Mouse (Mus musculus): ENCODE measurements around the gene Zfp473. TPM values are rescaled to one million over a fixed set of nuclear protein-coding genes. Genes with fewer than 3 reads are reported as not detected.
"Not testable (repeated sequence)": the region's sequence is repeated elsewhere in the genome, so short reads cannot be mapped to it uniquely, and the experiment has no call there.

Zfp473 gene
- 1.7 TPM in 2 replicates for polyA plus RNA-seq (2015; fragmentation: Nextera tagmentation; extraction: Ambion mirVana)

- WGBS: 95% methylated on average over 1 of the region's 1 CpGs
- not testable (repeated sequence) for ATAC-seq (ENCODE audit: insufficient number of reproducible peaks, low FRiP score, low TSS enrichment, low read depth)
Observed at GRCm38 (mm10) chr7:44750950-44751349, at the start of gene Zfp473. Zfp473 (minus strand) TSS chr7:44751050.

GRCm38 (mm10) chr7:44792781-44793180 lies 41.9 kb upstream of the Zfp473 start:
- no peaks in the 10 kb centered on the region for H3K9me3 ChIP-seq
- no peak for ATAC-seq (ENCODE audit: insufficient number of reproducible peaks, low FRiP score, low TSS enrichment, low read depth)
- no peaks in the 10 kb centered on the region for H3K36me3 ChIP-seq
- no peak overlapping the region for H3K4me2 ChIP-seq
- no peaks in the 10 kb centered on the region for H3K27me3 ChIP-seq
- WGBS: 82% methylated on average over 6 of the region's 6 CpGs
- H3K9ac ChIP-seq: no peak overlapping the region
- no peak overlapping the region for H3K27ac ChIP-seq
- H3K4me3 ChIP-seq: no peak overlapping the region
- no peaks in the 10 kb centered on the region for H3K4me1 ChIP-seq

More at GRCm38 (mm10) chr7:44750950-44751349, at the start of gene Zfp473:
- H3K9me3 ChIP-seq, H3K9ac ChIP-seq, H3K4me3 ChIP-seq, H3K27me3 ChIP-seq, H3K4me2 ChIP-seq, H3K27ac ChIP-seq: not testable (repeated sequence)
- Histone ChIP-seq H3K36me3 (peaks cover 41% of the 10 kb centered on the region), H3K4me1 (peaks cover 21% of the 10 kb centered on the region)

DNA sequence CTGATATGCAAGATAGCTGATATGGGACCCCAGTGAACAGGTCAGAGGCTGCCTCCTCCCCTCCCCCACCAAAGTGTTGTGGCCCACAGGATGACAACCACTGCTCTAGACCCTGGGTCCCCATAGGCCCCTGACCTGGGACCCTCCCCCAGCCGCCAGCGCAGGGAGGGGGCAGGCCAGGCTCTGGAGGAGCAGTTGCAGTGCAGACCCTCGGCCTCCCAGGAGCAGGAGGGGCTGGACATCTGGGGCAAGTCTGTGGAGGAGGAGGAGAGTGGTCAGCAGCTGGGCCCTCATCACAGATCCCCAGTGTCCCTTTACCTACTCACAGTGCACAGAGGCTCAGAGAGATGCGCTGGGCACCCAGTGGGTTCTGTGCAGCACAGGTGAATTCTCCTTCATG lies 39.2 kb upstream of the Zfp473 start:
- H3K9ac ChIP-seq: no peak overlapping the region
- no peaks in the 10 kb centered on the region for H3K9me3 ChIP-seq
- no peaks in the 10 kb centered on the region for H3K36me3 ChIP-seq
- no peak overlapping the region for H3K4me3 ChIP-seq
- ATAC-seq (ENCODE audit: insufficient number of reproducible peaks, low FRiP score, low TSS enrichment, low read depth): no peak
- no peak overlapping the region for H3K4me2 ChIP-seq
- H3K4me1 ChIP-seq: no peaks in the 10 kb centered on the region
- H3K27ac ChIP-seq: no peak overlapping the region
- no peaks in the 10 kb centered on the region for H3K27me3 ChIP-seq
- WGBS: 53% methylated on average over 4 of the region's 4 CpGs

DNA sequence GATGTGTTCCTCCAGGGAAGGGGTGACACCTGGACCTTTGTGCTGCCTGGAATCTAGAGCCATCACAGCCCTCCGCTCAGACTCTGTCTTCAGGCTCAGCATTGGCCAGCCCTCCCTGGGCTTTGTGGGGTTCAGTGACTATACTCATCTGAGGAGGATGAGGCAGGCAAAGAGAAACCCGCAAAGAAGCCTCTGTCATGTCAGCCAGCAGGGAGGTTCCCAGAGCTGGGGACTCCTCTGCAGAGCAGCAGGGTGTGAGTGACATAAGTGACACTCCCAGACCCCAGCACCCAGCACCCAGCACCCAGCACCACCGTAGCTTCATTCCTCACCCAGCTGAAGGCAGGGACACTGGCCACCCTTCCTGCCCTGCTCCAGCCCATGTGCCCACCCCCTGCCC lies 38.7 kb upstream of the Zfp473 start:
- ATAC-seq (ENCODE audit: insufficient number of reproducible peaks, low FRiP score, low TSS enrichment, low read depth): no peak
- no peaks in the 10 kb centered on the region for H3K36me3 ChIP-seq
- H3K27ac ChIP-seq: no peak overlapping the region
- H3K9ac ChIP-seq: no peak overlapping the region
- H3K4me3 ChIP-seq: no peak overlapping the region
- H3K27me3 ChIP-seq: no peaks in the 10 kb centered on the region
- 61% methylated on average over 3 of the region's 3 CpGs for WGBS
- H3K4me1 ChIP-seq: no peaks in the 10 kb centered on the region
- no peak overlapping the region for H3K4me2 ChIP-seq
- no peaks in the 10 kb centered on the region for H3K9me3 ChIP-seq

- no peaks in the 10 kb centered on the region for H3K9me3 ChIP-seq
- no peak overlapping the region for H3K27ac ChIP-seq
- WGBS: 83% methylated on average over 8 of the region's 8 CpGs
- no peaks in the 10 kb centered on the region for H3K27me3 ChIP-seq
- no peak for ATAC-seq (ENCODE audit: insufficient number of reproducible peaks, low FRiP score, low TSS enrichment, low read depth)
- H3K4me1 ChIP-seq: no peaks in the 10 kb centered on the region
- H3K9ac ChIP-seq: no peak overlapping the region
- H3K4me2 ChIP-seq: no peak overlapping the region
- H3K4me3 ChIP-seq: no peak overlapping the region
- peaks cover 29% of the 10 kb centered on the region for H3K36me3 ChIP-seq
Observed at GRCm38 (mm10) chr7:44780101-44780500, 29.3 kb upstream of the Zfp473 start.

DNA sequence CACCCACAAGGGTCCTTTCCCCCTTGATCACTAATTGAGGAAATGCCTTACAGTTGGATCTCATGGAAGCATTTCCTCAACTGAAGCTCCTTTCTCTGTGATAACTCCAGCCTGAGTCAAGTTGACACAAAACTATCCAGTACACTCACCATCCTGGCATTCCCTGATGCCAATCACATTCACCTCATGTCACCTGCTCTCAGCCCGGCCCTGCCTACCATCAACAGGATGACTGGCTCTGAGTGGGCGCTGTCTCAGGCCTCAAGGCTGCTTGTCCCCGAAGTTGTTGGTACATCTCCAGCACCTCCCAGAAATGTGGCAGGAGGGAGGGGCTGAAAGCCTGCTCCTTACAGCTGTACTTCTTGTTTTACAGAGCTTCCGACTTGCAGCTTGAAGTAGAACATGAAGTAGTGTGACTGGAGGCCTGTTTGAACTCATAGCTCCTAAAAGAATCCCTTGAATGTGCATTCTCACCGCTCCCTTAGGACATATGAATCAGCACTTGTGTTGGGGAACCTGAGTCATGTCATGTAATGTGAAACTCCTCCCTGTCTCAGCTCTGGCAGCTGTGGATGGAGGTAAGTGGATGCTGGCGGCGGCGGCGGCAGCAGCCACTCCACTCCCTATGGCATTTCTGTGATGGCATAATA lies 26.1 kb upstream of the Zfp473 start:
- H3K36me3 ChIP-seq: peaks cover 53% of the 10 kb centered on the region

GRCm38 (mm10) chr7:44772591-44773204 lies 21.8 kb upstream of the Zfp473 start:
- no peak for ATAC-seq (ENCODE audit: insufficient number of reproducible peaks, low FRiP score, low TSS enrichment, low read depth)
- no peak overlapping the region for H3K27ac ChIP-seq
- no peaks in the 10 kb centered on the region for H3K27me3 ChIP-seq
- no peak overlapping the region for H3K9ac ChIP-seq
- no peak overlapping the region for H3K4me3 ChIP-seq
- peaks cover 84% of the 10 kb centered on the region for H3K36me3 ChIP-seq
- H3K4me2 ChIP-seq: no peak overlapping the region
- H3K4me1 ChIP-seq: no peaks in the 10 kb centered on the region
- H3K9me3 ChIP-seq: no peaks in the 10 kb centered on the region
- 87% methylated on average over 8 of the region's 8 CpGs for WGBS

More for the DNA sequence above, 26.1 kb upstream of the Zfp473 start:
- Histone ChIP-seq H3K27ac (no peak overlapping the region), H3K4me2 (no peak overlapping the region), H3K4me3 (no peak overlapping the region), H3K27me3 (no peaks in the 10 kb centered on the region), H3K9me3 (no peaks in the 10 kb centered on the region), H3K4me1 (no peaks in the 10 kb centered on the region), H3K9ac (no peak overlapping the region)
- ATAC-seq (ENCODE audit: insufficient number of reproducible peaks, low FRiP score, low TSS enrichment, low read depth): no peak
- 71% methylated on average over 9 of the region's 9 CpGs for WGBS

GRCm38 (mm10) chr7:44770046-44770578 lies 19.3 kb upstream of the Zfp473 start:
- no peak overlapping the region for H3K4me2 ChIP-seq
- H3K36me3 ChIP-seq: peaks cover 88% of the 10 kb centered on the region
- H3K9me3 ChIP-seq: no peaks in the 10 kb centered on the region
- no peaks in the 10 kb centered on the region for H3K27me3 ChIP-seq
- no peak for ATAC-seq (ENCODE audit: insufficient number of reproducible peaks, low FRiP score, low TSS enrichment, low read depth)
- WGBS: 16% methylated on average over 6 of the region's 6 CpGs
- no peak overlapping the region for H3K4me3 ChIP-seq
- no peaks in the 10 kb centered on the region for H3K4me1 ChIP-seq
- H3K9ac ChIP-seq: no peak overlapping the region
- no peak overlapping the region for H3K27ac ChIP-seq

- ATAC-seq (ENCODE audit: insufficient number of reproducible peaks, low FRiP score, low TSS enrichment, low read depth): no peak
- Histone ChIP-seq H3K9ac (no peak overlapping the region), H3K4me1 (no peaks in the 10 kb centered on the region), H3K36me3 (peaks cover 93% of the 10 kb centered on the region), H3K27ac (no peak overlapping the region), H3K4me2 (no peak overlapping the region), H3K4me3 (no peak overlapping the region), H3K27me3 (no peaks in the 10 kb centered on the region), H3K9me3 (no peaks in the 10 kb centered on the region)
- 88% methylated on average over 5 of the region's 5 CpGs for WGBS
Observed at GRCm38 (mm10) chr7:44768129-44768528, 17.3 kb upstream of the Zfp473 start.

DNA sequence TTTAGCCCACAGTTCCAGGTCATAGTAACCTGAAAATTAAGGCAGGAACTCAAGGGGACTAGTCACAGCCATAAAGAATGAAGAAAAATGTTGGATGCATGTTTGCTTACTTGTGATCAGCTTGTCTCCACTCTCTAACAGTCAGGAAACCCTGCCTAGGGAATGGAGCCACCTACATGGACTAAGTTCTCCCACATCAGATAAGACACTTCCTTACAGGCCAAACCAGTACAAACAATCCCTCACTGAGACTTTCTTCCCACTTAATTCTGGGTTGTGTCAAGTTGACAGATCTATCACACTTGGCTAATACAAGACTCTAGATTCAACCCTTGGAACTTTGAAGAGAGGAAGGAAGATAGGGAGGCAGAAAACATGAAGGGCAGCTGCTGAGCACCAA lies 9.5 kb upstream of the Zfp473 start:
- no peaks in the 10 kb centered on the region for H3K9me3 ChIP-seq
- H3K36me3 ChIP-seq: peaks cover 95% of the 10 kb centered on the region
- no peak overlapping the region for H3K4me2 ChIP-seq
- H3K9ac ChIP-seq: no peak overlapping the region
- no peak for ATAC-seq (ENCODE audit: insufficient number of reproducible peaks, low FRiP score, low TSS enrichment, low read depth)
- H3K27ac ChIP-seq: no peak overlapping the region
- H3K4me3 ChIP-seq: no peak overlapping the region
- H3K4me1 ChIP-seq: no peaks in the 10 kb centered on the region
- H3K27me3 ChIP-seq: no peaks in the 10 kb centered on the region

DNA sequence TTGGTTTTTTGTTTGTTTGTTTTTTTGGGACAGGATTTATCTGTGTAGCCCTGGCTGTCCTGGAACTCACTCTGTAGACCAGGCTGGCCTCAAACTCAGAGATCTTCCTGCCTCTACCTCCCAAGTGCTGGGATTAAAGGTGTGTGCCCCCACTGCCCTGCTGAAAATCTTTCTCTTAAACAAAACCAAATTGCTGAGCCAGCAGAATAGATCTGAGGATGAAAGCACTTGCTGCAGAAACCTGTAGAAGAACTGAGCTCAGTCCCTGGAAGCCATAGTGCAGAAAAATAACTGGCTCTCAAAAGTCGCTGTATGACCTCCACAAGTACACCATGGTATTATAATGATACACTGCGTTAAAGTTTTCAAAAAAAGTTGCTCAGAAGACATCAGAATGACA lies 6.3 kb upstream of the Zfp473 start:
- H3K4me3 ChIP-seq: no peak overlapping the region
- H3K27me3 ChIP-seq: no peaks in the 10 kb centered on the region
- peaks cover 92% of the 10 kb centered on the region for H3K36me3 ChIP-seq
- no peak overlapping the region for H3K27ac ChIP-seq
- no peak overlapping the region for H3K9ac ChIP-seq
- H3K4me2 ChIP-seq: no peak overlapping the region
- no peak for ATAC-seq (ENCODE audit: insufficient number of reproducible peaks, low FRiP score, low TSS enrichment, low read depth)
- H3K4me1 ChIP-seq: no peaks in the 10 kb centered on the region
- 82% methylated on average over 2 of the region's 2 CpGs for WGBS
- H3K9me3 ChIP-seq: no peaks in the 10 kb centered on the region

Data from limb, embryonic 15.5 days (tissue).